Mouse (Mus musculus) lung, embryonic 16.5 days (tissue): ENCODE data around the gene Myod1. TPM values are rescaled to one million over a fixed set of nuclear protein-coding genes. Genes with fewer than 3 reads are reported as not detected.

Experiments
- ATAC-seq: fragments of 200-750 bp; cut with Nextera tagmentation; 2 replicates; pipeline ENCODE4 v1.8.0; 2017; ENCODE audit warnings: low read depth, mild to moderate bottlenecking, moderate library complexity
- H3K27ac ChIP-seq: fragments of 300-500 bp; sonication (generic); 2 replicates; pipeline ENCODE4 v1.5.1; 2014; ENCODE audit warnings: mild to moderate bottlenecking, control low read depth, low read length
- H3K27me3 ChIP-seq: fragments of 300-500 bp; sonication (generic); 2 replicates; pipeline ENCODE4 v1.6.1; 2014; ENCODE audit warnings: low read depth, low read length, mixed read lengths; ENCODE audit not compliant: control insufficient read depth, insufficient read depth
- H3K36me3 ChIP-seq: fragments of 300-500 bp; sonication (generic); 2 replicates; pipeline ENCODE4 v1.6.1; 2014; ENCODE audit warnings: low read length; ENCODE audit not compliant: control insufficient read depth, insufficient read depth
- H3K4me1 ChIP-seq: fragments of 300-500 bp; sonication (generic); replicated peaks from 2 replicates; pipeline ENCODE4 v1.6.1; 2014; ENCODE audit warnings: low read length, mixed read lengths; ENCODE audit not compliant: control insufficient read depth, insufficient read depth
- H3K4me2 ChIP-seq: fragments of 300-500 bp; sonication (generic); 2 replicates; pipeline ENCODE4 v1.6.1; 2014; ENCODE audit warnings: low read depth, low read length, control low read depth
- H3K4me3 ChIP-seq: fragments of 300-500 bp; sonication (generic); 2 replicates; pipeline ENCODE4 v1.5.1; 2014; ENCODE audit warnings: mild to moderate bottlenecking, low read length, control low read depth
- H3K9ac ChIP-seq: fragments of 300-500 bp; sonication (generic); 2 replicates; pipeline ENCODE4 v1.6.1; 2014; ENCODE audit warnings: low read length, control low read depth
- H3K9me3 ChIP-seq: fragments of 300-500 bp; sonication (generic); 2 replicates; pipeline ENCODE4 v1.6.1; 2016; ENCODE audit warnings: low read length; ENCODE audit not compliant: control insufficient read depth
- WGBS: fragments of 180-500 bp; shearing (Covaris S2); extraction: QIAGEN DNeasy Blood & Tissue Kit; methylation state at CpG from one replicate; pipeline ENCODE4 v1.1.7; 2014; 5-methylcytosine and 5-hydroxymethylcytosine counted together
- polyA plus RNA-seq: library from polyadenylated mRNA; unstranded; fragments of >200 nt; fragmentation: Nextera tagmentation; extraction: Ambion mirVana; gene quantifications from 2 replicates; pipeline ENCODE4 v1.2.1, GENCODE M21; 2015

The Myod1 gene
- polyA plus RNA-seq, 1 experiment from 2014 or later: 0.65 TPM

GRCm38 (mm10) chr7:46421535-46421934 lies 45.3 kb downstream of the Myod1 start:
- Histone ChIP-seq H3K9ac (no peak overlapping the region), H3K4me1 (no peaks in the 10 kb centered on the region), H3K27me3 (no peaks in the 10 kb centered on the region), H3K4me2 (no peak overlapping the region), H3K27ac (no peak overlapping the region), H3K4me3 (no peak overlapping the region), H3K36me3 (no peaks in the 10 kb centered on the region), H3K9me3 (no peaks in the 10 kb centered on the region)
- ATAC-seq: no peak
- WGBS: 23% methylated on average over 5 of the region's 5 CpGs

DNA sequence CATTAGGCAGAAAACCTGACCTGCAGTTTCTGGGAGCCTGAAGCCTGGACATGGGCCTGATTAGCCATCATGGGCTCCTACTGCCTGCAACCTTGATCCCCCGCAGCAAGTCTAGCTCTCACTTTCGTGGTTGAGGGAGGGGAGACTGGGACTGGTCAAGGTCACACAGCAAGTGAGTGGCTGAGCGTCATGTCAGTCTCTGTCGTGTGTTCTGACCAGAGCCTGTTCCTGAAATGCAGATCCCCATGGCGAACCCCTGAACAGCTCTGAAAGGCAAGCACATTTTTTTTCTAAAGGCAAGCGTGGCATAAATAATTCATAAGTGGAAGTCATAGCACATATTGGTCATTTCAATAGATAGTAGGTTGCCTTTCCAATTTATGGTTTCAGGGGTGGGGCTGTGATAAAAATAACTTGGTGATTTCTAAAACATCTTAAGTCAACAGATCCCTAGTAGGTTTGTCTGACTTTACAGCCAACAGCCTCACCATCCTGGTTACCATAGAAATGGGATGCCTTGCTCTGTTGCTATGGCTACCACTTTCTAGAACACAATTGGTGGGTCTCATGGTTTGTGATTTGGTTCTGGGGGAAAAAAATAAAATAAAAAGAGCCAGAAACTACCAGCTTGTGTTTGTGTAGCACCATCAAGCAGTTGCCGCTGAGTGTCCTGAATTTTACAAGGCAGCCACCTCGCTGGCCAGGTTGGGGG lies 45.9 kb downstream of the Myod1 start:
- Histone ChIP-seq H3K9me3 (no peaks in the 10 kb centered on the region), H3K4me2 (no peak overlapping the region), H3K9ac (no peak overlapping the region), H3K4me1 (no peaks in the 10 kb centered on the region), H3K4me3 (no peak overlapping the region), H3K27me3 (no peaks in the 10 kb centered on the region), H3K36me3 (no peaks in the 10 kb centered on the region), H3K27ac (no peak overlapping the region)
- ATAC-seq: no peak
- 68% methylated on average over 8 of the region's 8 CpGs for WGBS

DNA sequence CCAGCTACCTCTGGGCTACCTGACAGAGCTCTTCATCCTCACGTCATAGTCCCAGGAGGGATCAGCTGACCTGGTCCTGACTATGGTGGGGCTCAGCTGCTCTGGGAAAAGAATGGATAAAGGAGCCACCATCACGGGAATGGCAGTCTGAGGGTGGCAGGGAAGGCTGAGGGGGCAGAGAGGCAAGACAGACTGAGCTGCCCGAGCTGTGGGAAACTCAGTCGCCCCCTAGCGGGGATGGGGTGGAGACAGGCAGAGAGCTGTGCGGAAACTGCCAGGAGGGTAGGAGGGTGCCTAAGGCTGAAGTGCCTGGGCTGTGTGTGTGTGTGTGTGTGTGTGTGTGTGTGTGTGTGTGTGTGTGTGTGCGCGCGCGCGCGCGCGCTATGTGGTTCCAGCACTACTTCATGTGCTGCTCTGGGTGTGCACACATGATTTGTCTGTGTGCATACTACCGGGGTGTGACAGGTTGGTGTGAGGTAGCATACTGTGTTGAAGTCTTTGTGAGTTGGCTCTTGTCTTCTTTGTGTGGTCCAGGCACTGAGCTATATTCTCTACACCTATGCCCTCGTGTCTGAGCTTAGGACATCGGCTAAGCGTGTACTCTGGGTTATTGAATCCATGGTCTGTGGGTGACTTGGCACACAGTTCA lies 46.6 kb downstream of the Myod1 start:
- 47% methylated on average over 17 of the region's 18 CpGs for WGBS
- ATAC-seq: no peak
- Histone ChIP-seq H3K36me3 (no peaks in the 10 kb centered on the region), H3K4me3 (no peak overlapping the region), H3K4me2 (no peak overlapping the region), H3K9me3 (no peaks in the 10 kb centered on the region), H3K27me3 (no peaks in the 10 kb centered on the region), H3K9ac (no peak overlapping the region), H3K27ac (no peak overlapping the region), H3K4me1 (no peaks in the 10 kb centered on the region)

DNA sequence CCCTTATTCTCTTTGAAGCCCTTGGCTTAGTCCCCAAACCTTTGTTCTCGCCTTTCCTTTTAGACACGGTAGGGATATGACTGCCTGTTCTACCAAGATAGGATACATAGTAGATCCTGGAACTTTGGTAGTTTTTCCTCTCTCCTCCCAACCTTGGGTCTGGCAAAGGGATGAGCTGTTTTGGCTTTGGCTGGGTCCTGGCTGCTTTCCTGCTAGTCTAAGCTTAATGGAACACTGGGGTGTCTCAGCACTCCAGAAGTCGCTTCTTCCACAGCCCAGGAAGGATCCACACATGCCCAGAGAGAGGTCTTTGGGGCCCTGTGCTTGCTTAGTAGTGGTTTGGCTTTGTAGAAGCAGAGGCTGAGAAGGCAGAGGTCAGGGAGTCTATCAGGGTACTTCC lies 47.7 kb downstream of the Myod1 start:
- H3K4me3 ChIP-seq: no peak overlapping the region
- H3K27ac ChIP-seq: no peak overlapping the region
- no peak for ATAC-seq
- H3K9ac ChIP-seq: no peak overlapping the region
- no peaks in the 10 kb centered on the region for H3K36me3 ChIP-seq
- H3K4me2 ChIP-seq: no peak overlapping the region
- no peaks in the 10 kb centered on the region for H3K27me3 ChIP-seq
- no peaks in the 10 kb centered on the region for H3K4me1 ChIP-seq
- no peaks in the 10 kb centered on the region for H3K9me3 ChIP-seq
- WGBS: 62% methylated on average over 3 of the region's 3 CpGs

GRCm38 (mm10) chr7:46425012-46425411 lies 48.7 kb downstream of the Myod1 start:
- Histone ChIP-seq H3K4me3 (no peak overlapping the region), H3K9me3 (no peaks in the 10 kb centered on the region), H3K36me3 (no peaks in the 10 kb centered on the region), H3K4me2 (no peak overlapping the region), H3K27ac (no peak overlapping the region), H3K9ac (no peak overlapping the region), H3K4me1 (no peaks in the 10 kb centered on the region), H3K27me3 (no peaks in the 10 kb centered on the region)
- ATAC-seq: no peak
- 55% methylated on average over 4 of the region's 4 CpGs for WGBS

Other genes starting within 250 kb of the Myod1 start
- gene Abcc8, start 196.4 kb upstream of the Myod1 start, polyA plus RNA-seq: 2.5 and 3.2 TPM in 2 replicates
- gene Ush1c, start 138.0 kb upstream of the Myod1 start, polyA plus RNA-seq: 0.19 and 0.20 TPM in 2 replicates
- gene Otog, start 135.5 kb upstream of the Myod1 start, polyA plus RNA-seq: not detected in 2 replicates
- gene Kcnc1, start 20.0 kb downstream of the Myod1 start, polyA plus RNA-seq: 0.30 and 0.55 TPM in 2 replicates